Mouse (Mus musculus): ENCODE results near the gene Tpcn1. TPM values are rescaled to one million over a fixed set of nuclear protein-coding genes. Genes with fewer than 3 reads are reported as not detected.

Gene Tpcn1
- polyA plus RNA-seq, 1 experiment from 2014 or later: 15.6 TPM

- ATAC-seq (ENCODE audit: low FRiP score): no peak
- Histone ChIP-seq H3K4me1 (replicated peaks; ENCODE audit: control insufficient read depth, insufficient read depth, low read length) (peaks cover 3% of the 10 kb centered on the region; the same call in 1 of the 2 replicates), H3K36me3 (ENCODE audit: control insufficient read depth, insufficient read depth, low read length) (no peaks in the 10 kb centered on the region), H3K4me2 (replicated peaks; ENCODE audit: low read depth, low read length) (no peak overlapping the region), H3K27ac (ENCODE audit: low read depth, low read length) (no peak overlapping the region), H3K4me3 (ENCODE audit: low read depth, low read length) (no peak overlapping the region), H3K27me3 (ENCODE audit: control insufficient read depth, insufficient read depth, low read length) (no peaks in the 10 kb centered on the region), H3K9ac (ENCODE audit: low read depth, low read length) (no peak overlapping the region), H3K9me3 (ENCODE audit: control insufficient read depth, low read length) (no peaks in the 10 kb centered on the region)
- no peak for DNase-seq (ENCODE audit: low spot score)
- WGBS: 74% methylated on average over 16 of the region's 16 CpGs
Measured at GRCm38 (mm10) chr5:120590356-120591010, 2.0 kb upstream of the Tpcn1 start.

GRCm38 (mm10) chr5:120587940-120588568 is 419 bp downstream of the Tpcn1 start:
- Histone ChIP-seq H3K4me2 (replicated peaks; ENCODE audit: low read depth, low read length) (peak overlapping the region; percentile 80), H3K4me1 (replicated peaks; ENCODE audit: control insufficient read depth, insufficient read depth, low read length) (peaks cover 5% of the 10 kb centered on the region), H3K9ac (ENCODE audit: low read depth, low read length) (peak overlapping the region; percentile 74), H3K4me3 (ENCODE audit: low read depth, low read length) (peak overlapping the region; percentile 58), H3K27me3 (ENCODE audit: control insufficient read depth, insufficient read depth, low read length) (no peaks in the 10 kb centered on the region), H3K27ac (ENCODE audit: low read depth, low read length) (0 out of 2 replicates have a peak overlapping the region, but pooled peaks have one; percentile 48), H3K9me3 (ENCODE audit: control insufficient read depth, low read length) (no peaks in the 10 kb centered on the region), H3K36me3 (ENCODE audit: control insufficient read depth, insufficient read depth, low read length) (no peaks in the 10 kb centered on the region)
- peak; percentile 16; the same call in 1 of the 2 replicates for ATAC-seq (ENCODE audit: low FRiP score)
- DNase-seq (ENCODE audit: low spot score): peak; percentile 23
- WGBS: 1% methylated on average over 18 of the region's 29 CpGs

GRCm38 (mm10) chr5:120587616-120587926 is 902 bp downstream of the Tpcn1 start:
- ATAC-seq (ENCODE audit: low FRiP score): no peak
- Histone ChIP-seq H3K36me3 (ENCODE audit: control insufficient read depth, insufficient read depth, low read length) (no peaks in the 10 kb centered on the region), H3K9ac (ENCODE audit: low read depth, low read length) (no peak overlapping the region; the same call in 1 of the 2 replicates), H3K27ac (ENCODE audit: low read depth, low read length) (no peak overlapping the region), H3K4me2 (replicated peaks; ENCODE audit: low read depth, low read length) (peak overlapping the region; percentile 80), H3K27me3 (ENCODE audit: control insufficient read depth, insufficient read depth, low read length) (no peaks in the 10 kb centered on the region), H3K9me3 (ENCODE audit: control insufficient read depth, low read length) (no peaks in the 10 kb centered on the region), H3K4me1 (replicated peaks; ENCODE audit: control insufficient read depth, insufficient read depth, low read length) (peaks cover 5% of the 10 kb centered on the region), H3K4me3 (ENCODE audit: low read depth, low read length) (peak overlapping the region; percentile 58)
- DNase-seq (ENCODE audit: low spot score): peak; percentile 28
- WGBS: 37% methylated on average over 9 of the region's 9 CpGs

- Histone ChIP-seq H3K9me3 (ENCODE audit: control insufficient read depth, low read length) (no peaks in the 10 kb centered on the region), H3K27ac (ENCODE audit: low read depth, low read length) (no peak overlapping the region), H3K9ac (ENCODE audit: low read depth, low read length) (no peak overlapping the region), H3K4me3 (ENCODE audit: low read depth, low read length) (no peak overlapping the region; the same call in 1 of the 2 replicates), H3K36me3 (ENCODE audit: control insufficient read depth, insufficient read depth, low read length) (no peaks in the 10 kb centered on the region), H3K27me3 (ENCODE audit: control insufficient read depth, insufficient read depth, low read length) (no peaks in the 10 kb centered on the region), H3K4me2 (replicated peaks; ENCODE audit: low read depth, low read length) (peak overlapping the region; percentile 80), H3K4me1 (replicated peaks; ENCODE audit: control insufficient read depth, insufficient read depth, low read length) (peaks cover 5% of the 10 kb centered on the region)
- DNase-seq (ENCODE audit: low spot score) (no peak), ATAC-seq (ENCODE audit: low FRiP score) (no peak)
- WGBS: 14% methylated on average over 17 of the region's 17 CpGs
Measured at GRCm38 (mm10) chr5:120586741-120587615, 1.5 kb downstream of the Tpcn1 start.

- 44% methylated on average over 15 of the region's 15 CpGs for WGBS
- ATAC-seq (ENCODE audit: low FRiP score): no peak
- peak; percentile 30 for DNase-seq (ENCODE audit: low spot score)
- Histone ChIP-seq H3K4me3 (ENCODE audit: low read depth, low read length) (no peak overlapping the region), H3K36me3 (ENCODE audit: control insufficient read depth, insufficient read depth, low read length) (no peaks in the 10 kb centered on the region), H3K27ac (ENCODE audit: low read depth, low read length) (no peak overlapping the region), H3K27me3 (ENCODE audit: control insufficient read depth, insufficient read depth, low read length) (no peaks in the 10 kb centered on the region), H3K4me1 (replicated peaks; ENCODE audit: control insufficient read depth, insufficient read depth, low read length) (peaks cover 5% of the 10 kb centered on the region), H3K4me2 (replicated peaks; ENCODE audit: low read depth, low read length) (no peak overlapping the region), H3K9ac (ENCODE audit: low read depth, low read length) (no peak overlapping the region), H3K9me3 (ENCODE audit: control insufficient read depth, low read length) (no peaks in the 10 kb centered on the region)
Measured at GRCm38 (mm10) chr5:120584968-120585367, 3.5 kb downstream of the Tpcn1 start.

GRCm38 (mm10) chr5:120583511-120583910 is 5.0 kb downstream of the Tpcn1 start:
- H3K27me3 ChIP-seq (ENCODE audit: control insufficient read depth, insufficient read depth, low read length): no peaks in the 10 kb centered on the region
- no peak for DNase-seq (ENCODE audit: low spot score)
- no peak for ATAC-seq (ENCODE audit: low FRiP score)
- H3K36me3 ChIP-seq (ENCODE audit: control insufficient read depth, insufficient read depth, low read length): no peaks in the 10 kb centered on the region
- no peak overlapping the region for H3K4me3 ChIP-seq (ENCODE audit: low read depth, low read length)
- H3K27ac ChIP-seq (ENCODE audit: low read depth, low read length): no peak overlapping the region
- H3K4me1 ChIP-seq (replicated peaks; ENCODE audit: control insufficient read depth, insufficient read depth, low read length): peaks cover 11% of the 10 kb centered on the region
- WGBS: 93% methylated on average over 4 of the region's 4 CpGs
- H3K9me3 ChIP-seq (ENCODE audit: control insufficient read depth, low read length): no peaks in the 10 kb centered on the region
- H3K9ac ChIP-seq (ENCODE audit: low read depth, low read length): no peak overlapping the region
- no peak overlapping the region for H3K4me2 ChIP-seq (replicated peaks; ENCODE audit: low read depth, low read length)

- no peaks in the 10 kb centered on the region for H3K36me3 ChIP-seq (ENCODE audit: control insufficient read depth, insufficient read depth, low read length)
- no peak overlapping the region for H3K27ac ChIP-seq (ENCODE audit: low read depth, low read length)
- H3K4me2 ChIP-seq (replicated peaks; ENCODE audit: low read depth, low read length): no peak overlapping the region
- H3K27me3 ChIP-seq (ENCODE audit: control insufficient read depth, insufficient read depth, low read length): no peaks in the 10 kb centered on the region
- H3K9me3 ChIP-seq (ENCODE audit: control insufficient read depth, low read length): no peaks in the 10 kb centered on the region
- 81% methylated on average over 9 of the region's 9 CpGs for WGBS
- ATAC-seq (ENCODE audit: low FRiP score) (no peak), DNase-seq (ENCODE audit: low spot score) (no peak)
- no peak overlapping the region for H3K4me3 ChIP-seq (ENCODE audit: low read depth, low read length)
- H3K9ac ChIP-seq (ENCODE audit: low read depth, low read length): no peak overlapping the region
- H3K4me1 ChIP-seq (replicated peaks; ENCODE audit: control insufficient read depth, insufficient read depth, low read length): peaks cover 8% of the 10 kb centered on the region; the same call in 1 of the 2 replicates
Measured at GRCm38 (mm10) chr5:120582002-120582401, 6.5 kb downstream of the Tpcn1 start.

- WGBS: 88% methylated on average over 26 of the region's 26 CpGs
- no peaks in the 10 kb centered on the region for H3K9me3 ChIP-seq (ENCODE audit: control insufficient read depth, low read length)
- no peak for DNase-seq (ENCODE audit: low spot score)
- ATAC-seq (ENCODE audit: low FRiP score): no peak
- no peak overlapping the region for H3K27ac ChIP-seq (ENCODE audit: low read depth, low read length)
- no peak overlapping the region for H3K4me2 ChIP-seq (replicated peaks; ENCODE audit: low read depth, low read length)
- H3K27me3 ChIP-seq (ENCODE audit: control insufficient read depth, insufficient read depth, low read length): no peaks in the 10 kb centered on the region
- H3K4me1 ChIP-seq (replicated peaks; ENCODE audit: control insufficient read depth, insufficient read depth, low read length): peaks cover 7% of the 10 kb centered on the region; the same call in 1 of the 2 replicates
- H3K9ac ChIP-seq (ENCODE audit: low read depth, low read length): no peak overlapping the region
- no peaks in the 10 kb centered on the region for H3K36me3 ChIP-seq (ENCODE audit: control insufficient read depth, insufficient read depth, low read length)
- no peak overlapping the region for H3K4me3 ChIP-seq (ENCODE audit: low read depth, low read length)
Measured at GRCm38 (mm10) chr5:120579898-120580626, 8.4 kb downstream of the Tpcn1 start.
